Mouse (Mus musculus) liver, adult 2 months (tissue): Measurements from ENCODE around the gene Gpr62.

ENCODE experiments used
- CTCF ChIP-seq: fragments of 200-500 bp; IDR thresholded peaks from 2 replicates; pipeline ENCODE4 v1.5.1; 2011; ENCODE audit warnings: low read depth, low read length, control low read depth
- POLR2A ChIP-seq: fragments of 200-500 bp; IDR thresholded peaks from 2 replicates; pipeline ENCODE4 v1.6.1; 2011; ENCODE audit warnings: low read length, control low read depth; ENCODE audit not compliant: insufficient read depth; ENCODE audit errors: extremely low read depth

DNA sequence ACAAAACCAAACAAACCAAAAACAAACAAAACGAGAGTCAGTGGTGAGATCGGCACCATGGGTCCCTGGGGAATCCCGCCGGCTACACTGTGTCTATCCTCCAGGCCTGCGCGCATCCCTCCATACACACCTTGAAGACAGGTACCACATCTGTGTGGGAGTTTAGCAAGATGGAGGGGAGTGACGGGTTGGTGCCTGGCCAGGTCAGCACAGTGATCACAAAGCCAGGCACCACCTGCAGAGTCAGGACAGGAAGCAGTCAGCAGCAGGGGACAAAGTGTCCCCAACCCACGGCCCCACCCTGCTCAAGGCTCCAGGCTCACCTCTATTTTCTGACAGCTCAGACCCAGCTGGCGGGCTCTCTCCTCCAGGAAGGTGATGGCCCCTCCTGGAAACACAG lies 29.2 kb downstream of the Gpr62 start:
- TF ChIP-seq CTCF, result no peak
- no peak for TF ChIP-seq POLR2A
